Mouse (Mus musculus) layer of hippocampus, postnatal 10 days (tissue): Measurements from ENCODE around the gene Slc22a3. TPM values are rescaled to one million over a fixed set of nuclear protein-coding genes. Genes with fewer than 3 reads are reported as not detected.

Experiments used
- DNase-seq, 2 experiments: peaks; one replicate each; pipeline ENCODE4 v3.0.0; 2021; ENCODE audit warnings: low spot score in 2 of 2
- total RNA-seq, 2 experiments: library from RNA; stranded (reverse); gene quantifications; 2 replicates each; pipeline ENCODE4 v1.2.3; 2021

Gene Slc22a3
- total RNA-seq, 2 experiments from 2014 or later, result 3.6 to 4.2 TPM

GRCm38 (mm10) chr17:12412181-12412890, 95.2 kb downstream of the Slc22a3 start:
- DNase-seq, result no peak

GRCm38 (mm10) chr17:12409346-12409944, 98.1 kb downstream of the Slc22a3 start:
- no peak for DNase-seq

DNA sequence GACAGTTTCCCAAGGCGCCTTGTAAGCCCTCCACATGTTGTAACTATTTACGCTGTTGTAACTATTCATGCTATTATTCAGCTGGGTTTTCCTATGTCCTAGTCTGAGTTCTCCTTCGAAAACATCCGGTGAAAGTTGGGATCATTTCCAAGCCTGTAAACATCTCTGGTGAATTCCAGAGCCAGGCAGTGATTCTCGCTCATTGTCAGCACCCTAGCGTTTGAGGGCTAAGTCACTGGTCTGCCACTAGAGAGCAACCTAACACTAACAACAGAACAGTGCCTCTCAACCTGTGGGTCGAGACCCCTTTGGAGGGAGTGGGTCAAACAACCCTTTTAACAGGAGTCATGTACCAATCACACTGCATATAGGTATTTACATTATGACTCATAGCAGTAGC, 104.1 kb downstream of the Slc22a3 start:
- DNase-seq, result no peak

DNA sequence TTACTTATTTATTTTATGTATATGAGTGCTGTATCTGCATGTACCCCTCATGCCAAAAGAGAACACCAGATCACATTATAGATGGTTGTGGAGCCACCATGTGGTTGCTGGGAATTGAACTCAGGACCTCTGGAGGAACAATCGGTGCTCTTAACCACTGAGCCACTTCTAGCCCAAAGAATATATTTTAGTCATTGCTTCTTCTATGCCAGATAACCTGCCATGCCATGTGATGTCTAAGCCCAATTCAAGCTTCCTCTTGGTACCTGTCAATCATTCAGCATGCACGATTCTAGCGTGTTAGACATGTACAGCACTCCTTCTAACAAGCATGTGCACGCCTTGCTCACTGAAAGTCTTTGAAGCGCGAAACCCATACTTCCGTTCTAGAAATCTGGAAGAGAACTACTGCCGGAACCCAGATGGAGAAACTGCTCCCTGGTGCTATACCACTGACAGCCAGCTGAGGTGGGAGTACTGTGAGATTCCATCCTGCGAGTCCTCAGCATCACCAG, 111.3 kb downstream of the Slc22a3 start:
- no peak for DNase-seq

- no peak for DNase-seq
These were observed 119.3 kb downstream of the Slc22a3 start for GRCm38 (mm10) chr17:12388239-12388638.

GRCm38 (mm10) chr17:12387781-12388180, 119.7 kb downstream of the Slc22a3 start:
- DNase-seq, result no peak

- no peak for DNase-seq
These were observed 122.3 kb downstream of the Slc22a3 start for GRCm38 (mm10) chr17:12385049-12385794.

GRCm38 (mm10) chr17:12382531-12382930, 125.0 kb downstream of the Slc22a3 start:
- no peak for DNase-seq

- no peak for DNase-seq
These were observed 125.9 kb downstream of the Slc22a3 start for GRCm38 (mm10) chr17:12381579-12381978.

DNA sequence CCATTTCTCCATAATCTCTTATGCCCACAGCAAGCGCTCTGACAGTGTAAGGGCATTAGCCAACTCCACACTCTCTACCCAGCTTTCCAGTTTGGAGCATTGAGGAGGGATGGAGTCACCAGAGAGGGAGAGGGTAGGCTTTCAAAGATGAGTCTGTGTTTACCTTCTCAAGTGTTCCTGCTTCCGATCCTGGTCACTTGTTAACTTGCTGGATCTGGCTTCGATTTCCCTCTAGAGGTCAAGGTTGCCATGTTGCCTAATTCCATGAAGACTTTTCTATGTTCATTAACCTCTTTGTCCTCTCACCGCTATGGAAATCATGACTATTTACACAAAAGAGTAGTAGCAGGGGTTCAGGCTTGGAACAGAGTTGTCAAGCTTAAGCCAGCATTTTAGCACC, 127.2 kb downstream of the Slc22a3 start:
- DNase-seq, result no peak

GRCm38 (mm10) chr17:12377981-12378705, 129.4 kb downstream of the Slc22a3 start, which contains the start of gene Plg:
Plg (plus strand) TSS chr17:12378608.
- no peak for DNase-seq

DNA sequence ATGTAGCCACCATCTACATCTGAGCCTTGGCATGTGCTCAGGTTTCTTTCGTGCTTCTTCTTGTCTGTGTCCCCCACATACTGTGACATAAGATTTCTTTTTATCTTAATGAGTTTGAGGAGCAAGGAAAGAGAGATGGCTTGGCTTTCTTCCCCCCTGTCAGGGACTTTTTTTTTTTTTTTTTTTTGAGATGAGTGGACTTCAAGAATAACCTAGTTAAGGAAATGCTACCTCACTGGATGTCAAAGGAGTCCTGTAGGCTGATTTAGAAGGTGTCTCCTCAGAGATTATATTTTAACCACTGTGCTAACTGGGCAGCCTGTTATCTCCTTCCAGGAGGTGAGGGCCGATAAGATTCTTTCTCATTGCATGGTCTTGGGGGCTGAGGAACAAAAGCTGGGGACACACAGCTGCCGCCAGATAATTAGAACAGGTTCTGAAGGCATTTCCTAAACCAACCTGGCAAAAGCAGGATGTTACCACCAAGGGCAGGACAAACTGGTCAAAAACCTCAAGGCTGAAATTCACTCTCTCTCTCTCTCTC, 133.8 kb downstream of the Slc22a3 start:
- no peak for DNase-seq

GRCm38 (mm10) chr17:12372021-12372420, 135.5 kb downstream of the Slc22a3 start:
- DNase-seq, result peak; percentile 67 to 75

GRCm38 (mm10) chr17:12371310-12371925, 136.1 kb downstream of the Slc22a3 start:
- DNase-seq, result peak in 1 of 2 experiments; percentile 43

DNA sequence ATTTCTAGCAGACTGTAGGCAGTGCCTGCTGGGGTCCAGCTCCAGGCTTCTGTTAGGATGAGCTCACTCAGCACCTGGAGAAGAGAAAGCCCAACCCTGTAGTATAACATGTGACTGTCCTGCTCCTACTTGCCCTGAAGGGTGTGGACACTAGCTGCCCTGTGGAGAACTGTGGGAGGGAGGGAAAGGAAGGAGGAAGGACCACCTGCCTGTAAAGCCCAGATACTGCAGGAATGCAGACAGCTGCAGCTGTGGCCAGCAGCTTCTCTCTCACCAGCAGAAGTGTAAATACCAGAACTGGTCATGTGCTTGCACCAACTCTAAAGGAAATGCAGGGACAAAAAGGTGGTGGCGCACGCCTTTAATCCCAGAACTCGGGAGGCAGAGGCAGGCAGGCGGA, 137.2 kb downstream of the Slc22a3 start:
- no peak for DNase-seq

GRCm38 (mm10) chr17:12369393-12369792, 138.1 kb downstream of the Slc22a3 start:
- no peak for DNase-seq
